Mouse (Mus musculus) lung, adult 18-20 months (tissue): ENCODE measurements around the gene Bcl2a1c.
A peak's percentile ranks its signal among the peaks of the same experiment; 100 is the strongest.
"Not testable (repeated sequence)": the region's sequence is repeated elsewhere in the genome, so short reads cannot be mapped to it uniquely, and the experiment has no call there.

Source experiments
- DNase-seq, 2 experiments: peaks; one replicate each; pipeline ENCODE4 v3.0.0; 2022; ENCODE audit warnings: mixed read lengths in 2 of 2

Bcl2a1c gene

DNA sequence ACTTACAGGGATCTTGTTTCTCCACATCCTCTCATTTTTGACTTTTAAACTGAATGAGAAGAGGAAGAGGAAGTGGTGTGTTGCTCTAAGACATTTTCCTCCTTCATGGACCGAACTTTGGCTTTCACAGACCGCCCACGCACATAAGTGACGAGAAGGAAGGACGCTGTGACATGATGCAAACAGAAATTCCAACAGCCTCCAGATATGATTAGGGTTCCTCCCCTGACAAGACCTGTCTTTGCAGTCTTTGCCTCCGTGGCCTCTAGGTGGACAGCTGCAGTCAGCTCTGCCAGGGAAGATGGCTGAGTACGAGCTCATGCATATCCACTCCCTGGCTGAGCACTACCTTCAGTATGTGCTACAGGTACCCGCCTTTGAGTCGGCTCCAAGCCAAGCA lies at the start of gene Bcl2a1c:
TSS of gene Bcl2a1c (plus strand) at position 281 of the 400 bp plus-strand sequence.
- peak; percentile 4 to 12 for DNase-seq

DNA sequence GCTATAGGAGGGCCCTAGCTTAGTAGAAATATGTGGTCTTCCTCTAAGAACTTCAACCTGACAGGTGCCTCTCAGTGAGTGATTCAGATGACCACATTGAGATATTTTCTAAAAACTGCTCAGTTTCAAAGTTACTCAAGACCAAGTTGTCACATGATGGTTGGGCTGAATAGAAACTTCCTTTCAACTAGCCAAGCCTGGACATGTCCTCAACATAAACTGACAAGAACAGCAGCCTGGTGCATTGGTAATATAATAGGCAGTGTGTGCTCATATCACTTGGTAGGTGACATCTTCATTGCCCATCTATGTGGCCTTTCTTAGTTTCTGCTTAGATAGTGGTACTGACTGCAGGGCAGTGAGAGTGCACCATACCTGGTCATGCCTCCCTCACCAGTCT lies 24.0 kb upstream of the Bcl2a1c start:
- DNase-seq: not testable (repeated sequence)

DNA sequence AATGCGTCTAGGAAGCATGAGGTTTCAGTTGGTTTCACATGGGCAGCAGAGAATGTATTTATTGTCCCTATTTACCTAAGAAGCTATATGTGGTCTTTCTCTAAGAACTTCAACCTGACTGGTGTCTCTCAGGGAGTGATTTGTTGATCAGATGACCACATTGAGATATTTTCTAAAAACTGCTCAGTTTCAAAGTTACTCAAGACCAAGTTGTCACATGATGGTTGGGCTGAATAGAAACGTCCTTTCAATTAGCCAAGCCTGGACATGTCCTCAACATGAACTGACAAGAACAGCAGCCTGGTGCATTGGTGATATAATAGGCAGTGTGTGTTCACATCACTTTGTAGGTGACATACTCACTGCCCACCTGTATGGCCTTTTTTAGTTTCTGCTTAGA lies 18.2 kb upstream of the Bcl2a1c start:
- not testable (repeated sequence) for DNase-seq

DNA sequence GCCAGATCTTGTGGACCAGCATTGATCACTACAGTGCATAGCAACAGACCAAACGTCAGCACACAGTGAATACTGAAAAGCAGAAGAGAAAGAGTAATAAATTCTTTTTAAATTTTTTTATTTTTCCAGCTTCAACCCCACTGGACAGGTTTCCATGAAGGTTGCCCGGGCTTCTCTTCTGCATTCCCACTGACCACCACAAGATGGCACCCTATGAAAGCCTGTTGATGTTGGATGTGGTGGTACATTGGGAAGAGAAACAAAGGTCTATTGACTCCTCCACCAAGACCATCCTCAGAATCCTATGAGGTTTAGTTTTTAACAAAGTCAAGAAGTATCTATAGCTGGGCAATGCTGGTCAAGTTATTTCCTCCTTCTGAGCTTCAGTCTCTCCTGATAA lies 11.9 kb upstream of the Bcl2a1c start:
- DNase-seq: peak; percentile 41 to 43

DNA sequence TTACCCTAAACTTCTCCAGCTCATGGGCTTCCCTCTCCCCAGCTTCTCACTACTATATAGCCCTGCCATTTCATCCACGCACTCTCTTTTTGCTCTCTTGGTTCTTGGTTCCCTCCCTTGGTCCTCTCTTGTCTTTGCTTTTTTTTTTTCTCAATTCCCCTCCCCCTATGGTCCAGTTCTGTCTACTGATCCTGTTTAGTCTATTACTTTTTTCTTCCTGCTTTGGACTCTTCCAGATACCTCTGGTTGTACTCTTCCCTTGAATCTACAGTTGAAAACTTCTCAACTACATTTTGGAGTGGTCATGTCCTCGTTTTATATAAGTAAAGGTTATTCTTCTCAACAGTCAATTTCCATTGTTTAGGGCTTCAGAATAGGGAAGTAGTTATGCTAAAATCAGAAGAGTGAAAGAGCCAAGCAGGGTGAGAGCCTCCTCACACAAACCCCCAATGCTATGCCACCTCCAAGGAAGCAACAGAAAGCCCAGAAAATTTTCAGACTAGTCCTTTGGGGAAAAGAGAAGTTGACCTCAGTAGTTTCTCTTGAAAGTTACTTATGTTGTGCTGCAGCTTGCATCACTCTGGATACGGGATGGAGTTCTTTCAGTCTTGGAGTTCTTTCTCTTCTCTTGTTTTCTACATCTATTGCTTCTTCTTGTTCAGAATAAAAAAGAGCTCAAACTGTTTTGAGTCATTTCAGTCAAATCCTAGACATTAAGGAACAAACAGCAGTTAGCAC lies 3.8 kb upstream of the Bcl2a1c start:
- no peak for DNase-seq

DNA sequence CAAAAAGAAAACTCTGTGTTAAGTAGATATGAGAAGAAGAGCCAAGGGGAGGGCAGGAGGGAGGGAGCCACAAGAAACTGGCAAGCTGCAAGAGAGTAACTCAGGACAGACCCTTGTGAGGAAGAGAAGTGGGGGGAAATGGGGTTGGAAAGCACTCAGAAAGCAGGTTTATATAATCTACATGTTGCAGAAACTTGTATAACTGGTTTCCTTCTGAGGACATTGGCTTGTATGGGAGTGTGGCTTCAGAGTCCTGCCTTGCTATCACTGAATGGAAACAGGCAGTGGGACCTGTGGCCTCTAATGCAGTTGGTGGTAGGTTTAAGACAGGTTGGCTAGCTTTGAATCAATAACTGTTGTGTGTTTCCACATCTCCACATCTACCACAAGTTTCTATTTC lies 1.6 kb upstream of the Bcl2a1c start:
- peak; percentile 6 to 40 for DNase-seq

DNA sequence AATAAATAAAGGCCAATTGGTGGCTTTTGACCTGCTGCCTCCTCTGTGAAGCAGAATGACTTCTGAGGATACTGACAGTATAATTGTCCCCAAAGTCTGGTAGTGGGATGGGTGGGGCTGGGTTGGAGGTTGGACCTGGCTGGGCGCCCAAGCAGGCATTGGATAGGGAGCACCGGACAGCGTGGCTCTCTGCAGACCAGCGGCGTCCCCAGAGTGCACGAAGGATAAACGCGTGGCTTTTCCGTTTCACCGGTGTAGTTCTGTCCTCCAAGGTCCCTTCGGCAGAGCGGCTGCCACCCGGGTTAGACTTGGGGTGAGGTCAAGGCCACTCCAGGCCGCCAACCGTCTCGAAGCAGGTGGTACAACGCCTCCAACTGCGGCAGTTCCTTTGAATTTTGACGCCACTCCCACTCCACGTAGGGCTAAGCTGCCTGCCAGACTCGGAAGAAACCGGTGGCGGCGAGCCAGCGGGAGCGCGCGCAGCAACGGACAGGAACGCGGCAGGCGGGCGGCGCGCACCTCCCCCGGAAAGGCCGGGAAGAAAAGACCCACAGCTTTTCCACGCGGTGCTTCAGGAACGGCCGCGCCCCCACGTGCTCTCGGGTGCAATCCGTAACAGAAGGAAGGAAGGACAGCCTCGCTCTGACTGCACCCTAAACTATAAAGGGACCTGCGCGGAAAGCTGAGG lies 38.0 kb downstream of the Bcl2a1c start:
- peak; percentile 85 to 90 for DNase-seq

DNA sequence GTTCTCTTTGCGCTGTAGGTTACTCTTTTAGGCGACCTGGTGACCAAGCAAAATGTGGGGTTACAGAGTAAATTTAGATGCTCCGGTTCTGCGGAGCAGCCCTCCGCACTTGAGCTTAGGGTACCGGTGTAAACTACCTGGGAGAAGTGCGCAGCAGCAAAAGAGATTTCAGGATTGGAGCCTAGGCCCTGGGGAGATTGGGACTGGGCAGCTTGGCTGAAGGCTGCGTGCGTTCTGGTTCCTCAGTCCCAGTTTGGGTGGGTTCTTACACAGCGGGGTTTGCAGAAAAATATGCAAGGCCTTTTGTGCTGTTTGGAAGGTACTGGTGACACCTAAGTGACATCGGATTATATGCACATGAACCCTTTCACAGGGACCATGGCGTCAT lies 38.5 kb downstream of the Bcl2a1c start:
- DNase-seq: no peak

DNA sequence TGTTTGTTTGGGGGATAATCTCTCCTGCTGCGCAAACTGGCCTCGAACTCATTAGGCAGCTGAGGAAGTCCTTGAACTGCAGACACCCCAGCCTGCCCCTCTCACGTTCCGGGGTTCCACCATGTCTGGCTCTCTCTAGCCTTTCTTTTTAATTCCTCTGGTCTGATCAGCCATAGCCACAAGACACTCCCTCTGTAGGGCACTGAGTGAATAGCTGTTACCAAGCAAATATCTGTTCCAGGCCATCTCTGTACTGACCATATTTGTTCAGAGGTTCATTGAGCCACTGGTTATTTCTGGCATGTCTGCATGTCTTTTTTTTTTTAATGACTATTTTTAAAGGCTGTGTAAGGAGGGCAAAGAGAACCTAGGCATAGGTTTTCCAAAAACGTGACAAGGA lies 39.5 kb downstream of the Bcl2a1c start:
- not testable (repeated sequence) for DNase-seq

DNA sequence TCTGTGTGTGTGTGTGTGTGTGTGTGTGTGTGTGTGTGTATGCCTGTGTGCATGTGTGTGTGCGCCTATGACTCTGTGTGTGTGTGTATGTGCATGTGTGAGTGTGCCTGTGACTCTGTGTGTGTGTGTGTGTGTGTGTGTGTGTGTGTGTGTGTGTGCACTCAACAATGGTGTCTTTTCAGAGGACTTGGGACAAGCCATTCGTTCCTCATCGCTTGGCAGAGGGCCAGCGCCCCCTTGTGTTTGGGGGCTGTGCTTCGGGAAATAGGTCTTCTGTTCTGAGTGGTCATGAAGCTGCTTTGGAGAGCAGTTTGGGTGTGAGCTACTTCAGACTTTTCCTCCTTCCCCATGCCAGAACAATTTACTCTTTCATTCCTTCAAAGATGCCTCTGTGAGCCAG lies 41.8 kb downstream of the Bcl2a1c start:
- DNase-seq: not testable (repeated sequence)

DNA sequence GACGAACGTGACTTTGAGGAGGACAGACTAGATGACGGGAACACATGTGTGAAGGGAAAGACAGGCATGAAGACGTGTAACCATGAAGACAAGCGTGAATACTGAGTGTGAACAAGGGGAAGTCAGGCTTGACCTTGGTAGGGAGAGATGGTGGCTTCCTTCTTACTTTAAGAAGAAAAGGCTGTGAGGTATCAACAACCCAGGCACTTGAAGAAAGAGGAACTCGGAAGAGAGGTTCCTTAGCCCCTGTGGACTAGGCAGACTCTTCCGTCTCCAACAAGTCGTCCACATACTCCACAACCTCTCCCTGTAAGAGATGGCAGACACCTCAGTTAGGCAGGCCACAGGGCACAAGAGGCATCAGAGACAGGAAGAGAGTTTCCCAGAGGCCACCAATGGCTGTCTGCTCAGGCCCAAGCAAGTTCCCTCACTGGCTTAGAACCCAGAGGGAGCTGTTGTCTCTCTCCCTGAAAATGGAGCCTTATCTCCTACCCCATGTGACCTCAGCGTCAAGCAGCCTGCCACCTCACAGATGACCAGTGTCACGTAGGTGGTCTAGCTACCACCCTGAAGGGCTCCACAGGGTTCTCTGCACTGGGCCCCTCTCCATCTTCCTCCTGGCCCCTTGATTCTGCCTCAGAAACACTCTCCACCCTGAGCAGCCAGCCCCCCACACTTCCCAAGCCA lies 45.5 kb downstream of the Bcl2a1c start:
- DNase-seq: no peak

DNA sequence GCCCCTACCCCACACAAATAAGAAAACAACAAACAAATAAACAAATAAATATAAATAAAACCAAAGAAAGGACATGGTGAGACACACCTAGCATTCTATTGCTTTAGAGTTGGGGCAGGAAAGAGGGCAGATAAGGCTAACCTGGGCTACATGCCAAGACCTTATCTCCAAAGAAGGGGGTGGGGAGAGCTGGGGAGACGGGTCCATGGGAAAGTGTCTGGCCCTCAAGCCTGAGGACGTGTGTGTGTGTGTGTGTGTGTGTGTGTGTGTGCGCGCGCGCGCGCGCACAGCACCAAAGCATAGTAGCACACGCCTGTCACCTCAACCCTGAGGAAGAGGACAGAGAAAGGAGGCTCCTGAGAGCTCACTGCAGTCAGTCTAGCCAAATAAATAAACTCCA lies 47.2 kb downstream of the Bcl2a1c start:
- DNase-seq: peak in 1 of 2 experiments; percentile 22

DNA sequence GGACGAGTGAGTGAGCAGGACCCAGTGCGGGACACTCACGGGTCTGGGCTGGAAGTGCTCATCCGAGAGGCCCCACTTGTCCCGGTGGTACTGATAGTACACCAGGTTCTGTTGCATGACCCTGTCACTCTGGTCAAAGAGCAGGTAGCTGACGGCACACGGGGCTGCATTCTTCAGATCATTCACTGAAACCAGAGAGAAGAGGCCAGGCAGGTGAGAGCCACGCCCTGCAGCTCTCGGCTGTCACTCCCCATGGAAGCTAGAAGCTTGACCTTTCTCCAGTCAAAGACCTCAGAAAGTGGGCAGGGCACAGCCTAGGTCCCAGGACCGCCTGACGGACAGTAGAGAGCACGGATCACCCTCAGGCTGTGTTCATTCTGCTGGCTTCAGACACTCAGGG lies 49.9 kb downstream of the Bcl2a1c start:
- no peak for DNase-seq
